Mouse (Mus musculus): Measurements from ENCODE around the gene Ubr3. TPM values are rescaled to one million over a fixed set of nuclear protein-coding genes. Genes with fewer than 3 reads are reported as not detected.
A peak's percentile ranks its signal among the peaks of the same experiment; 100 is the strongest.
"Not testable (repeated sequence)": the region's sequence is repeated elsewhere in the genome, so short reads cannot be mapped to it uniquely, and the experiment has no call there.

The Ubr3 gene
- polyA plus RNA-seq, 1 experiment from 2014 or later: 14.0 TPM

- Histone ChIP-seq H3K27me3 (ENCODE audit: insufficient read depth, poor library complexity, severe bottlenecking) (no peaks in the 10 kb centered on the region), H3K27ac (no peak overlapping the region), H3K9me3 (no peaks in the 10 kb centered on the region), H3K4me3 (no peak overlapping the region), H3K4me1 (peaks cover 9% of the 10 kb centered on the region; the same call in 1 of the 2 replicates), H3K36me3 (no peaks in the 10 kb centered on the region)
- DNase-seq (ENCODE audit: low spot score): no peak
- WGBS: 85% methylated on average over 2 of the region's 2 CpGs
These were observed 8.1 kb upstream of the Ubr3 start for GRCm38 (mm10) chr2:69888957-69889356.

- no peak overlapping the region for H3K27ac ChIP-seq
- H3K27me3 ChIP-seq (ENCODE audit: insufficient read depth, poor library complexity, severe bottlenecking): no peaks in the 10 kb centered on the region
- H3K36me3 ChIP-seq: no peaks in the 10 kb centered on the region
- no peak for DNase-seq (ENCODE audit: low spot score)
- H3K9me3 ChIP-seq: no peaks in the 10 kb centered on the region
- no peaks in the 10 kb centered on the region for H3K4me1 ChIP-seq
- H3K4me3 ChIP-seq: no peak overlapping the region
- WGBS: 58% methylated on average over 7 of the region's 7 CpGs
These were observed 6.2 kb upstream of the Ubr3 start for GRCm38 (mm10) chr2:69890843-69891242.

- no peak for DNase-seq (ENCODE audit: low spot score)
- Histone ChIP-seq H3K4me1 (peaks cover 4% of the 10 kb centered on the region; the same call in 1 of the 2 replicates), H3K36me3 (no peaks in the 10 kb centered on the region), H3K4me3 (no peak overlapping the region), H3K9me3 (no peaks in the 10 kb centered on the region), H3K27ac (no peak overlapping the region), H3K27me3 (ENCODE audit: insufficient read depth, poor library complexity, severe bottlenecking) (no peaks in the 10 kb centered on the region)
- 57% methylated on average over 1 of the region's 1 CpGs for WGBS
These were observed 3.9 kb upstream of the Ubr3 start for GRCm38 (mm10) chr2:69893145-69893544.

DNA sequence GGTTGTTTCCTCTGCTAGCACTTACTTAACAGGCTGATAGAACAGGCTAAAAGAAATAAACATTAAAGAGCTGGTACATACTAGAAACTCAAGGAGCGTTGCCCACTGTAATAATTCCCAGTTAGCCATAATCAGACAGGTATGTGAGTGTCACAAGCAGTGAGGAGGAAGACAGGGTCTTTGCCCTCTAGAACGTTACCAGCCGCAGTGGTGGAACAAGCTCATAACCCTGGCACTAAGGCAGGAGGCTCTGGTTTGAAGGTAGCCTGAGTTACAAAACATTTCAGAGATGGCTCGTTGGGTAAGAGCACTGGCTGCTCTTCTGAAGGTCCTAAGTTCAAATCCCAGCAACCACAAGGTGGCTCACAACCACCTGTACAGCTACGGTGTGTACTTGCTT lies 3.2 kb upstream of the Ubr3 start:
- H3K9me3 ChIP-seq: no peaks in the 10 kb centered on the region
- H3K4me1 ChIP-seq: peaks cover 11% of the 10 kb centered on the region
- DNase-seq (ENCODE audit: low spot score): no peak
- H3K27ac ChIP-seq: no peak overlapping the region
- no peaks in the 10 kb centered on the region for H3K36me3 ChIP-seq
- WGBS: 72% methylated on average over 5 of the region's 5 CpGs
- no peak overlapping the region for H3K4me3 ChIP-seq
- no peaks in the 10 kb centered on the region for H3K27me3 ChIP-seq (ENCODE audit: insufficient read depth, poor library complexity, severe bottlenecking)

DNA sequence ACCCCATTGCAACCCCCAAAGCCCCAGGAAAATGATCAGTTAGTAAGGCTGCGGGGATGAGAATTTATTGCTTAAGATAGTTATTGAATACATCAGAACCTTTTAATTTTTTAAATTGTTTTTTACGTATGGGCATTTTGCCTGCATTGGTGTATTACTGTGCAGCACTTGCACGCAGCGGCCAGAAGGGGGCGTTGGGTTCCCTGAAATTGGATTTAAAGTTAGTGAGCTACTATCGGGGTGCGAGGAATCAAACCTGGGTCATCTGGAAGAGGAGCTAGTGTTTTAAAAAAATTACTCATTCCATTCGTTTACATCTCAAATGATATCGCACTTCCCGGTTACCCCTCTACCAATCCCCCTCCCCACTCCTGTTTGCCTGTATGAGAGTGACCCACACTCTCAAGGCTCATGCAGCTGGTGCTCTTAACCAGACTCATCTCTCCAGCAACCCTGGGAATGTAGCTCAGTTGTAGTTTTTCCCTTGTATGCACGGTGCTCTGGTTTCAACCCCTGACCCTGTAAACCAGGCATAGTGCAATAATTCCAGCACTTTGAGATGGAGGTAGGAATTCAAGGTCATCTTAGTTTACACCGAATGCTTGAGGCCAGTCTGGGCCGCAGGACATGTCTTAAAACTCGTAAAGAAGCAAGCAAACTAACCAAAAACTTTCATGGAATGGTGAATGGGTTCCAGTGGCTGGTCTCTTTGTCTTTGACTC lies 1.4 kb upstream of the Ubr3 start:
- Histone ChIP-seq H3K4me1 (peaks cover 13% of the 10 kb centered on the region), H3K36me3 (0 out of 2 replicates have a peak, but pooled peaks cover 3% of the 10 kb centered on the region), H3K9me3 (no peaks in the 10 kb centered on the region), H3K27ac (no peak overlapping the region), H3K27me3 (ENCODE audit: insufficient read depth, poor library complexity, severe bottlenecking) (no peaks in the 10 kb centered on the region), H3K4me3 (no peak overlapping the region)
- no peak for DNase-seq (ENCODE audit: low spot score)
- WGBS: 57% methylated on average over 14 of the region's 14 CpGs

DNA sequence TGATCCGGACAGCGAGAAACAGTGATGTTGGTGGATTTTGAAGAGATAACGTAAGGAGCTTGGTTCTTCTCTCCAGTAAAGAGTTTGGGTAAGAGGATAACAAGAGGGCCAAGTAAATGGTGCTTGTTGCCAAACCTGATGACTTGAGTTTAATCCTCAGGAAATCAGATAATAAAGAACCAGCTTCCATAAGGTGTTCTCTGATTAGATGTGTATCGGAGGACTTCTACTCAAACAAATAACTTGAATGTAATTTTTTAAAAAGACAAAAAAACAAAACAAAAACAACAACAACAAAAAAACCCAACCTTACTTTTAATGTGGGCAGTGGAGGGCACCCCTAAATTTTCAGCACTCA lies 843 bp upstream of the Ubr3 start:
- Histone ChIP-seq H3K4me3 (no peak overlapping the region), H3K27me3 (ENCODE audit: insufficient read depth, poor library complexity, severe bottlenecking) (no peaks in the 10 kb centered on the region), H3K9me3 (no peaks in the 10 kb centered on the region), H3K36me3 (0 out of 2 replicates have a peak, but pooled peaks cover 8% of the 10 kb centered on the region), H3K4me1 (peaks cover 13% of the 10 kb centered on the region), H3K27ac (no peak overlapping the region)
- DNase-seq (ENCODE audit: low spot score): no peak
- 84% methylated on average over 4 of the region's 4 CpGs for WGBS

- H3K27me3 ChIP-seq (ENCODE audit: insufficient read depth, poor library complexity, severe bottlenecking): no peaks in the 10 kb centered on the region
- 0 out of 2 replicates have a peak, but pooled peaks cover 9% of the 10 kb centered on the region for H3K36me3 ChIP-seq
- DNase-seq (ENCODE audit: low spot score): peak; percentile 89
- peak overlapping the region; percentile 98 for H3K4me3 ChIP-seq
- H3K9me3 ChIP-seq: no peaks in the 10 kb centered on the region
- under 1% methylated on average over 55 of the region's 55 CpGs for WGBS
- peaks cover 13% of the 10 kb centered on the region for H3K4me1 ChIP-seq
- H3K27ac ChIP-seq: peak overlapping the region; percentile 99
These were observed 851 bp downstream of the Ubr3 start for GRCm38 (mm10) chr2:69897618-69898575.

DNA sequence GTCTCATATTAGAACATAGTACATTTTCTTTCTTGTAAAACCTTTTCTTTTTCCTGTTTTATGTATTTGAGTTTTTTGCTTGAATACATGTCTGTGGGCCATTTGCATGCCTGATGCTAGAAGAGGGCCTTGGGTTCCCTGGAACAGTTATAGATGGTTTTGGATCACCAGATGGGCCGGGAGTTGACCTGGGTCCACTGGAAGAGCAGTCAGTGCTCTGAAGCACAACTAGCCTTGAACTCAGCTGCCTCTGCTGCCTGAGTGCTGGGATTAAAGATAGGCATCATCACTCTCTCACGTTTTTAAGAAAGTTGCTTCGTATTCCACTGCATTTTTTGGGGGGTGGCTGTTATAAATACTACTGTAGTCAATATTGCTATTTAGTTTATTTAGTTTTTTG lies 6.5 kb downstream of the Ubr3 start:
- peaks cover 5% of the 10 kb centered on the region for H3K4me1 ChIP-seq
- 92% methylated on average over 3 of the region's 3 CpGs for WGBS
- H3K27me3 ChIP-seq (ENCODE audit: insufficient read depth, poor library complexity, severe bottlenecking): no peaks in the 10 kb centered on the region
- no peak overlapping the region for H3K4me3 ChIP-seq
- peaks cover 18% of the 10 kb centered on the region; the same call in 1 of the 2 replicates for H3K36me3 ChIP-seq
- DNase-seq (ENCODE audit: low spot score): no peak
- no peaks in the 10 kb centered on the region for H3K9me3 ChIP-seq
- H3K27ac ChIP-seq: no peak overlapping the region

DNA sequence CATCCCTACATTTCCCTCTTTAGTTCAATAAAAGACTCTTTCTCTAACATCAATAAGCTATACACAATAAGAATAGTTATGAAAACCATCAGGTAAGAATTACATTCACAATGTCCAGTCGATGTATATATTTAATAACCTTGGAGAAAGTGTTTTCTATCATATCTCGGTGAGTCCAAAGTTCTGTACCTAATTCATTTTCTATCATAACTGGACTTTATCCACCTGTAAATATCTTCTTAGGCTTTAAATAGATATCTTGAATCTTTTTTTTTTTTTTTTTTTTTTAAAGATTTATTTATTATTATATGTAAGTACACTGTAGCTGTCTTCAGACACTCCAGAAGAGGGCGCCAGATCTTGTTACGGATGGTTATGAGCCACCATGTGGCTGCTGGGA lies 10.3 kb downstream of the Ubr3 start:
- 85% methylated on average over 4 of the region's 4 CpGs for WGBS
- not testable (repeated sequence) for DNase-seq (ENCODE audit: low spot score); H3K4me3 ChIP-seq; H3K9me3 ChIP-seq; H3K27me3 ChIP-seq (ENCODE audit: insufficient read depth, poor library complexity, severe bottlenecking); H3K27ac ChIP-seq; H3K36me3 ChIP-seq; H3K4me1 ChIP-seq

DNA sequence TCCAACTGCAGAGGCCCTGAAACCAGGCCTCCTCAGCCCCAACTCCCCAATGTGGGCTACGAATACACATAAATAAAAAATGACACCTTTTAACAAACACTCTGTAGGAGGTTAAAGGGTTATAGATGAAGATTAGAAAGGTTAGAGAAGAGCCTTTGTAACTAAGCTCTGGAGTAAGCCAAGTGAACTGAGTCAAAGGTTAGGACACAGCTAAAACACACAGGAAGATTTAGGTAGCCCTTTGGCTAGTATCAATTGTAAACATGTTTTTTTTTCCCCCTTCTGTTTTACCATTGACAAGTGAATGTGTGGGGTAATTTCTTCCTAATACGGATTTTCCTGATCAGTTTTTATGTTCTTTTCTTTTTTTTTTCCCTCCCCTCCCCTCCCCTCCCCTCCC lies 15.8 kb downstream of the Ubr3 start:
- peaks cover 20% of the 10 kb centered on the region for H3K36me3 ChIP-seq
- H3K4me3 ChIP-seq: no peak overlapping the region
- H3K9me3 ChIP-seq: no peaks in the 10 kb centered on the region
- 71% methylated on average over 2 of the region's 2 CpGs for WGBS
- no peaks in the 10 kb centered on the region for H3K4me1 ChIP-seq
- no peak overlapping the region for H3K27ac ChIP-seq
- no peak for DNase-seq (ENCODE audit: low spot score)
- no peaks in the 10 kb centered on the region for H3K27me3 ChIP-seq (ENCODE audit: insufficient read depth, poor library complexity, severe bottlenecking)

- H3K9me3 ChIP-seq: no peaks in the 10 kb centered on the region
- peaks cover 45% of the 10 kb centered on the region for H3K36me3 ChIP-seq
- H3K4me3 ChIP-seq: no peak overlapping the region
- H3K4me1 ChIP-seq: no peaks in the 10 kb centered on the region
- 84% methylated on average over 3 of the region's 3 CpGs for WGBS
- H3K27me3 ChIP-seq (ENCODE audit: insufficient read depth, poor library complexity, severe bottlenecking): no peaks in the 10 kb centered on the region
- no peak for DNase-seq (ENCODE audit: low spot score)
- H3K27ac ChIP-seq: no peak overlapping the region
These were observed 20.3 kb downstream of the Ubr3 start for GRCm38 (mm10) chr2:69917301-69917700.

DNA sequence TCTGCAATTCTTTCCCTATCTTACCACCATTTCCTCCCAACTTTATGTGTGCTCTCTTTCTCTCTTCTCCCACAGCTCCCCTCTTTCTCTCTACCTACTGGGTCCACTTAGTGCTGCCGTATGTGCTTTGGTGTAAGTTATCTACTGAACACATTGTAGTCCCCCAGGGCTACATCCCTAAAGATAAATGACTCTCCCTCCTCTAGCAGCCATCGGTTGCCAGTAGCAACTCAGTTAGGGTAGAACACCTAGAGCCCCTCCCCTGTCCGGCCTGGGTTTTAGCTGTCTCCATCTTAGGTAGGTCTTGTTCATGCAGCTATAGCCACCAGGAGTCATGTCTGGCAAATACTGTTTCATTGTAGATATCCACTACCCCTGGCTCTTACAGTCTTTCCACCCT lies 27.9 kb downstream of the Ubr3 start:
- Histone ChIP-seq H3K36me3 (peaks cover 49% of the 10 kb centered on the region), H3K4me3 (no peak overlapping the region), H3K27me3 (ENCODE audit: insufficient read depth, poor library complexity, severe bottlenecking) (no peaks in the 10 kb centered on the region), H3K4me1 (no peaks in the 10 kb centered on the region), H3K27ac (no peak overlapping the region), H3K9me3 (no peaks in the 10 kb centered on the region)
- DNase-seq (ENCODE audit: low spot score): peak; percentile 78
- 63% methylated on average over 3 of the region's 3 CpGs for WGBS

GRCm38 (mm10) chr2:69936331-69936730 lies 39.3 kb downstream of the Ubr3 start:
- Histone ChIP-seq H3K36me3 (peaks cover 39% of the 10 kb centered on the region), H3K9me3 (no peaks in the 10 kb centered on the region), H3K4me1 (no peaks in the 10 kb centered on the region), H3K27ac (no peak overlapping the region), H3K27me3 (ENCODE audit: insufficient read depth, poor library complexity, severe bottlenecking) (no peaks in the 10 kb centered on the region), H3K4me3 (no peak overlapping the region)
- no peak for DNase-seq (ENCODE audit: low spot score)
- WGBS: 92% methylated on average over 5 of the region's 5 CpGs

All from heart, embryonic 10.5 days (tissue).